Mouse (Mus musculus): ENCODE measurements at regions not wholly inside any gene's neighbourhood (a gene's known extent, or its start where the extent isn't known, plus 50 kb on each side); places are given as distances from the start of the nearest gene placed in this dataset.
A peak's percentile ranks its signal among the peaks of the same experiment; 100 is the strongest.
"Not testable (repeated sequence)": the region's sequence is repeated elsewhere in the genome, so short reads cannot be mapped to it uniquely, and the experiment has no call there.

- H3K27ac ChIP-seq, result no peak overlapping the region
- no peak for DNase-seq (ENCODE audit: low spot score)
- H3K9me3 ChIP-seq, result no peaks in the 10 kb centered on the region
- H3K4me1 ChIP-seq (replicated peaks), result no peaks in the 10 kb centered on the region
- H3K4me3 ChIP-seq, result no peak overlapping the region
- no peaks in the 10 kb centered on the region for H3K36me3 ChIP-seq
- H3K27me3 ChIP-seq (ENCODE audit: insufficient read depth, poor library complexity, severe bottlenecking), result no peaks in the 10 kb centered on the region
- WGBS, result 73% methylated on average over 15 of the region's 15 CpGs
These were observed 183.0 kb upstream of the Rhobtb1 start for GRCm38 (mm10) chr10:68967976-68968968.

- DNase-seq (ENCODE audit: low spot score), result no peak
- no peaks in the 10 kb centered on the region for H3K4me1 ChIP-seq (replicated peaks)
- H3K36me3 ChIP-seq, result no peaks in the 10 kb centered on the region
- WGBS, result 91% methylated on average over 2 of the region's 2 CpGs
- H3K27ac ChIP-seq, result no peak overlapping the region
- H3K27me3 ChIP-seq (ENCODE audit: insufficient read depth, poor library complexity, severe bottlenecking), result no peaks in the 10 kb centered on the region
- no peak overlapping the region for H3K4me3 ChIP-seq
- H3K9me3 ChIP-seq, result no peaks in the 10 kb centered on the region
These were observed 180.7 kb upstream of the Rhobtb1 start for GRCm38 (mm10) chr10:68970521-68970920.

- no peak overlapping the region for H3K4me3 ChIP-seq
- DNase-seq (ENCODE audit: low spot score), result no peak
These were observed 176.5 kb upstream of the Rhobtb1 start for GRCm38 (mm10) chr10:68974771-68975170.

GRCm38 (mm10) chr10:68976443-68977025, 174.7 kb upstream of the Rhobtb1 start:
- Histone ChIP-seq H3K36me3 (no peaks in the 10 kb centered on the region), H3K4me3 (no peak overlapping the region), H3K27me3 (ENCODE audit: insufficient read depth, poor library complexity, severe bottlenecking) (no peaks in the 10 kb centered on the region), H3K9me3 (no peaks in the 10 kb centered on the region), H3K27ac (no peak overlapping the region), H3K4me1 (replicated peaks) (no peaks in the 10 kb centered on the region)
- DNase-seq (ENCODE audit: low spot score), result no peak
- WGBS, result 88% methylated on average over 10 of the region's 10 CpGs

More at GRCm38 (mm10) chr10:68974771-68975170, 176.5 kb upstream of the Rhobtb1 start:
- Histone ChIP-seq H3K27me3 (ENCODE audit: insufficient read depth, poor library complexity, severe bottlenecking) (no peaks in the 10 kb centered on the region), H3K4me1 (replicated peaks) (no peaks in the 10 kb centered on the region), H3K9me3 (no peaks in the 10 kb centered on the region), H3K36me3 (no peaks in the 10 kb centered on the region), H3K27ac (no peak overlapping the region)
- WGBS, result 77% methylated on average over 7 of the region's 7 CpGs

- H3K9me3 ChIP-seq, result no peaks in the 10 kb centered on the region
- H3K27ac ChIP-seq, result no peak overlapping the region
- no peaks in the 10 kb centered on the region for H3K27me3 ChIP-seq (ENCODE audit: insufficient read depth, poor library complexity, severe bottlenecking)
- H3K36me3 ChIP-seq, result no peaks in the 10 kb centered on the region
- H3K4me1 ChIP-seq (replicated peaks), result no peaks in the 10 kb centered on the region
- DNase-seq (ENCODE audit: low spot score), result no peak
- 67% methylated on average over 4 of the region's 4 CpGs for WGBS
- no peak overlapping the region for H3K4me3 ChIP-seq
These were observed 173.1 kb upstream of the Rhobtb1 start for GRCm38 (mm10) chr10:68978115-68978514.

GRCm38 (mm10) chr10:68979949-68980348, 171.3 kb upstream of the Rhobtb1 start:
- DNase-seq (ENCODE audit: low spot score), result no peak
- WGBS, result 80% methylated on average over 7 of the region's 7 CpGs
- Histone ChIP-seq H3K27ac (no peak overlapping the region), H3K9me3 (no peaks in the 10 kb centered on the region), H3K4me1 (replicated peaks) (no peaks in the 10 kb centered on the region), H3K27me3 (ENCODE audit: insufficient read depth, poor library complexity, severe bottlenecking) (no peaks in the 10 kb centered on the region), H3K36me3 (no peaks in the 10 kb centered on the region), H3K4me3 (no peak overlapping the region)

- H3K9me3 ChIP-seq, result no peaks in the 10 kb centered on the region
- no peak for DNase-seq (ENCODE audit: low spot score)
- no peak overlapping the region for H3K4me3 ChIP-seq
- H3K27ac ChIP-seq, result no peak overlapping the region
- H3K4me1 ChIP-seq (replicated peaks), result no peaks in the 10 kb centered on the region
- whole genome bisulfite sequencing, result 87% methylated on average over 8 of the region's 8 CpGs
- H3K27me3 ChIP-seq (ENCODE audit: insufficient read depth, poor library complexity, severe bottlenecking), result no peaks in the 10 kb centered on the region
- no peaks in the 10 kb centered on the region for H3K36me3 ChIP-seq
These were observed 168.9 kb upstream of the Rhobtb1 start for GRCm38 (mm10) chr10:68982288-68982687.

GRCm38 (mm10) chr10:68990584-68990983, 160.7 kb upstream of the Rhobtb1 start:
- WGBS, result 81% methylated on average over 6 of the region's 6 CpGs
- no peak for DNase-seq (ENCODE audit: low spot score)
- no peaks in the 10 kb centered on the region for H3K27me3 ChIP-seq (ENCODE audit: insufficient read depth, poor library complexity, severe bottlenecking)
- H3K4me1 ChIP-seq (replicated peaks), result no peaks in the 10 kb centered on the region
- H3K27ac ChIP-seq, result no peak overlapping the region
- no peaks in the 10 kb centered on the region for H3K9me3 ChIP-seq
- H3K4me3 ChIP-seq, result no peak overlapping the region
- no peaks in the 10 kb centered on the region for H3K36me3 ChIP-seq

- Histone ChIP-seq H3K4me1 (replicated peaks) (no peaks in the 10 kb centered on the region), H3K9me3 (0 out of 2 replicates have a peak, but pooled peaks cover 5% of the 10 kb centered on the region), H3K27me3 (ENCODE audit: insufficient read depth, poor library complexity, severe bottlenecking) (no peaks in the 10 kb centered on the region), H3K27ac (no peak overlapping the region), H3K36me3 (no peaks in the 10 kb centered on the region), H3K4me3 (no peak overlapping the region)
- 92% methylated on average over 6 of the region's 6 CpGs for WGBS
- no peak for DNase-seq (ENCODE audit: low spot score)
These were observed 151.6 kb upstream of the Rhobtb1 start for GRCm38 (mm10) chr10:68999610-69000009.

- no peak for DNase-seq (ENCODE audit: low spot score)
- H3K4me1 ChIP-seq (replicated peaks), result no peaks in the 10 kb centered on the region
- no peak overlapping the region for H3K4me3 ChIP-seq
- no peaks in the 10 kb centered on the region for H3K36me3 ChIP-seq
- no peak overlapping the region for H3K27ac ChIP-seq
- H3K9me3 ChIP-seq, result 0 out of 2 replicates have a peak, but pooled peaks cover 5% of the 10 kb centered on the region
- 89% methylated on average over 12 of the region's 12 CpGs for WGBS
- no peaks in the 10 kb centered on the region for H3K27me3 ChIP-seq (ENCODE audit: insufficient read depth, poor library complexity, severe bottlenecking)
These were observed 149.4 kb upstream of the Rhobtb1 start for GRCm38 (mm10) chr10:69001654-69002435.

- Histone ChIP-seq H3K4me3 (no peak overlapping the region), H3K4me1 (replicated peaks) (no peaks in the 10 kb centered on the region), H3K9me3 (0 out of 2 replicates have a peak, but pooled peaks cover 2% of the 10 kb centered on the region), H3K27ac (no peak overlapping the region), H3K36me3 (no peaks in the 10 kb centered on the region), H3K27me3 (ENCODE audit: insufficient read depth, poor library complexity, severe bottlenecking) (no peaks in the 10 kb centered on the region)
- DNase-seq (ENCODE audit: low spot score), result peak; percentile 77
- 47% methylated on average over 9 of the region's 9 CpGs for WGBS
These were observed 145.9 kb upstream of the Rhobtb1 start for GRCm38 (mm10) chr10:69005199-69005872.

GRCm38 (mm10) chr10:69008679-69009078, 142.6 kb upstream of the Rhobtb1 start:
- H3K4me3 ChIP-seq; H3K36me3 ChIP-seq; DNase-seq (ENCODE audit: low spot score); H3K9me3 ChIP-seq; H3K4me1 ChIP-seq (replicated peaks); H3K27me3 ChIP-seq (ENCODE audit: insufficient read depth, poor library complexity, severe bottlenecking); H3K27ac ChIP-seq: not testable (repeated sequence)
- WGBS, result 89% methylated on average over 8 of the region's 8 CpGs
